Comparison of ENCODE assay signal across 21 mouse cellular contexts in the genomic region with DNA sequence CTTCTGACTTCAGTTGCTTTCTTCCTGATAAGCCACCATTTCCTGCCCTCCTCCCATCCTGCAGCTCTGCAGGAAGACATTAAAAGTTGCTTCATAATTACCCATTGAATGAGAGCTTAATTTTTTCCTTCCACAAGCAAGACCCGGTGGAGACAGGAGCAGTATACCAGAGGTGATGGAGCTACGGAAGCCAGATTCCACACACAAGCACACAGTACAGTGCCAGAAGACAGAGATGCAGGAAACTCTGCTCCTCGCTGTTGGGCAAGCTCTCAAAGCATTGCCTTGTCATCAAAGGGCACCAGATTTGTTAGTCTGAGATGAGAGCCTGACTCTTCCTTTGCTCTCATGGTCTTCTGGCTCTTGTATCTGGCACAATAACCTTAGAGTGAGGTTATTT.
DNase-seq lines count a peak whose midpoint lies in the region; ATAC-seq and TF ChIP-seq lines count a peak whose summit lies in the region.
"Had no signal": no experiment of that assay in that cellular context is flagged by ENCODE, and none has a peak within 500 bp of the region (broad histone marks: within the 10 kb centered on the region; RNA-seq: fewer than 3 reads in every experiment).

No protein-coding gene starts in this region.

- peaks cover 1% of the 10 kb centered on the region for H3K4me1 ChIP-seq in heart, adult 2 months (ENCODE audit: control insufficient read depth, insufficient read depth, low read length)
- no peaks in the 10 kb centered on the region for H3K4me1 ChIP-seq in heart, embryonic 10.5 days
- no peaks in the 10 kb centered on the region for H3K4me1 ChIP-seq in kidney, adult 2 months (ENCODE audit: control insufficient read depth, insufficient read depth, low read length)
- 0 out of 2 replicates have a peak, but pooled peaks cover 2% of the 10 kb centered on the region for H3K4me1 ChIP-seq in liver, adult 2 months (ENCODE audit: control insufficient read depth, insufficient read depth, low read length)
- no peaks in the 10 kb centered on the region for H3K4me1 ChIP-seq in liver, postnatal 0 days (ENCODE audit: insufficient read depth)
- H3K4me1 ChIP-seq: embryonic facial prominence, embryonic 12.5 days; liver, embryonic 12.5 days had no signal

- H3K9ac ChIP-seq in heart, adult 2 months (ENCODE audit: low read depth, low read length): no peak overlapping the region
- H3K9ac ChIP-seq in liver, adult 2 months (ENCODE audit: low read depth, low read length): no peak overlapping the region
- no peak overlapping the region for H3K9ac ChIP-seq in liver, postnatal 0 days (replicated peaks)
- H3K9ac ChIP-seq: embryonic facial prominence, embryonic 12.5 days; hindbrain, embryonic 14.5 days; limb, embryonic 12.5 days; liver, embryonic 12.5 days; lung, embryonic 15.5 days; midbrain, embryonic 12.5 days had no signal

- TF ChIP-seq EP300 in heart, adult 2 months (IDR thresholded peaks at IDR 0.05; ENCODE audit: insufficient read depth, low read depth, low read length): 0 out of 2 replicates have a peak, but pooled peaks have one; percentile 20
- TF ChIP-seq EP300 in liver, postnatal 0 days (IDR thresholded peaks at IDR 0.05; ENCODE audit: low read depth): no peak

- no peak overlapping the region for H3K4me2 ChIP-seq in liver, postnatal 0 days (ENCODE audit: low read depth, low read length)
- H3K4me2 ChIP-seq: embryonic facial prominence, embryonic 12.5 days; hindbrain, embryonic 14.5 days; limb, embryonic 12.5 days; liver, embryonic 12.5 days; lung, embryonic 15.5 days; midbrain, embryonic 12.5 days had no signal

- no peak for DNase-seq in heart, adult 2 months
- DNase-seq in heart, embryonic 10.5 days (ENCODE audit: low spot score): no peak
- DNase-seq in kidney, adult 2 months: peak; percentile 3
- no peak for DNase-seq in kidney, adult 18-20 months
- peak; percentile 16 for DNase-seq in liver, adult 2 months (ENCODE audit: extremely low read depth, low read depth, low spot score)
- no peak for DNase-seq in liver, postnatal 0 days
- peak; percentile 31 for DNase-seq in brain, embryonic 14.5 days (ENCODE audit: low read depth)
- no peak for DNase-seq in cerebellum, postnatal 4 days (ENCODE audit: low spot score in 2 of 2)
- DNase-seq: cerebellum, adult 18-20 months; cerebellum, postnatal 14 days; gastrocnemius, adult 2 months; heart, postnatal 14 days; thymus, adult 18-20 months; thymus, postnatal 36 days had no signal

- no peak for TF ChIP-seq CTCF in heart, adult 2 months (IDR thresholded peaks at IDR 0.05)
- TF ChIP-seq CTCF in kidney, adult 2 months (conservative IDR thresholded peaks at IDR 0.05; ENCODE audit: insufficient read depth, insufficient read length, low read depth, low read length): no peak
- no peak for TF ChIP-seq CTCF in liver, adult 2 months (IDR thresholded peaks at IDR 0.05; ENCODE audit: low read depth, low read length)
- TF ChIP-seq CTCF in liver, postnatal 0 days (IDR thresholded peaks at IDR 0.05; ENCODE audit: low read depth): no peak
- no peak for TF ChIP-seq CTCF in brain, embryonic 14.5 days (IDR thresholded peaks at IDR 0.05; ENCODE audit: borderline replicate concordance, extremely low read depth, insufficient read depth, insufficient read length)

- no peak overlapping the region for H3K4me3 ChIP-seq in heart, adult 2 months
- no peak overlapping the region for H3K4me3 ChIP-seq in heart, embryonic 10.5 days
- H3K4me3 ChIP-seq in kidney, adult 2 months (ENCODE audit: insufficient read depth, low read depth, low read length): no peak overlapping the region
- H3K4me3 ChIP-seq in liver, adult 2 months (ENCODE audit: insufficient read depth, low read depth, low read length): no peak overlapping the region
- H3K4me3 ChIP-seq in liver, postnatal 0 days (ENCODE audit: low read depth, low read length): no peak overlapping the region
- H3K4me3 ChIP-seq: embryonic facial prominence, embryonic 12.5 days; gastrocnemius, adult 2 months; limb, embryonic 12.5 days; liver, embryonic 12.5 days; lung, embryonic 15.5 days; midbrain, embryonic 12.5 days had no signal

- no peaks in the 10 kb centered on the region for H3K9me3 ChIP-seq in heart, embryonic 10.5 days
- no peaks in the 10 kb centered on the region for H3K9me3 ChIP-seq in liver, postnatal 0 days (ENCODE audit: low read length)
- H3K9me3 ChIP-seq: embryonic facial prominence, embryonic 12.5 days; limb, embryonic 12.5 days; liver, embryonic 12.5 days; lung, embryonic 15.5 days; midbrain, embryonic 12.5 days had no signal

- intact Hi-C loops in heart, adult 2 months (cut with DNase I): no loop called here

- WGBS in heart, adult 2 months: 18% methylated on average over 3 of the region's 3 CpGs
- WGBS in heart, embryonic 10.5 days: 57% methylated on average over 3 of the region's 3 CpGs
- WGBS in kidney, adult 2 months: 54% methylated on average over 3 of the region's 3 CpGs
- 59% methylated on average over 3 of the region's 3 CpGs for WGBS in liver, adult 2 months
- 37% methylated on average over 3 of the region's 3 CpGs for WGBS in liver, postnatal 0 days (ENCODE audit: insufficient replicate concordance)

- H3K36me3 ChIP-seq in heart, adult 2 months (ENCODE audit: control insufficient read depth, insufficient read depth, low read length): no peaks in the 10 kb centered on the region
- H3K36me3 ChIP-seq in heart, embryonic 10.5 days: no peaks in the 10 kb centered on the region
- H3K36me3 ChIP-seq in kidney, adult 2 months (ENCODE audit: control insufficient read depth, insufficient read depth, low read length): no peaks in the 10 kb centered on the region
- no peaks in the 10 kb centered on the region for H3K36me3 ChIP-seq in liver, adult 2 months (ENCODE audit: control insufficient read depth, insufficient read depth, low read length)
- H3K36me3 ChIP-seq in liver, postnatal 0 days (replicated peaks; ENCODE audit: insufficient read depth, low read length): no peaks in the 10 kb centered on the region
- H3K36me3 ChIP-seq: embryonic facial prominence, embryonic 12.5 days; limb, embryonic 12.5 days; liver, embryonic 12.5 days; lung, embryonic 15.5 days; midbrain, embryonic 12.5 days had no signal

- TF ChIP-seq POLR2A in heart, adult 2 months (IDR thresholded peaks at IDR 0.05; ENCODE audit: insufficient read depth, low read depth, low read length): no peak
- no peak for TF ChIP-seq POLR2A in kidney, adult 2 months (IDR thresholded peaks at IDR 0.05; ENCODE audit: low read depth, low read length)
- no peak for TF ChIP-seq POLR2A in liver, adult 2 months (IDR thresholded peaks at IDR 0.05; ENCODE audit: extremely low read depth, insufficient read depth, low read length)
- TF ChIP-seq POLR2A in brain, embryonic 14.5 days (IDR thresholded peaks at IDR 0.05; ENCODE audit: borderline replicate concordance, extremely low read depth, insufficient read depth, insufficient read length, poor library complexity, severe bottlenecking): no peak

- H3K27me3 ChIP-seq in heart, adult 2 months (ENCODE audit: control insufficient read depth, insufficient read depth, low read length): no peaks in the 10 kb centered on the region
- H3K27me3 ChIP-seq in heart, embryonic 10.5 days (ENCODE audit: insufficient read depth, poor library complexity, severe bottlenecking): no peaks in the 10 kb centered on the region
- no peaks in the 10 kb centered on the region for H3K27me3 ChIP-seq in kidney, adult 2 months (replicated peaks; ENCODE audit: control insufficient read depth, insufficient read depth, low read length)
- H3K27me3 ChIP-seq in liver, adult 2 months (ENCODE audit: control insufficient read depth, insufficient read depth, low read length): no peaks in the 10 kb centered on the region
- H3K27me3 ChIP-seq in liver, postnatal 0 days (ENCODE audit: insufficient read depth, low read length): no peaks in the 10 kb centered on the region
- H3K27me3 ChIP-seq: embryonic facial prominence, embryonic 12.5 days; limb, embryonic 12.5 days; liver, embryonic 12.5 days; lung, embryonic 15.5 days; midbrain, embryonic 12.5 days had no signal

- H3K27ac ChIP-seq in heart, adult 2 months: no peak overlapping the region
- no peak overlapping the region for H3K27ac ChIP-seq in heart, embryonic 10.5 days
- H3K27ac ChIP-seq in kidney, adult 2 months (ENCODE audit: insufficient read depth, low read depth, low read length): no peak overlapping the region
- peak overlapping the region; percentile 16; the same call in 1 of the 2 replicates for H3K27ac ChIP-seq in liver, adult 2 months (replicated peaks; ENCODE audit: insufficient read depth, low read depth, low read length)
- no peak overlapping the region for H3K27ac ChIP-seq in liver, postnatal 0 days (ENCODE audit: low read depth)
- H3K27ac ChIP-seq: embryonic facial prominence, embryonic 12.5 days; gastrocnemius, adult 2 months; hindbrain, embryonic 14.5 days; limb, embryonic 12.5 days; liver, embryonic 12.5 days; lung, embryonic 15.5 days; midbrain, embryonic 12.5 days had no signal

- no peak for ATAC-seq in liver, postnatal 0 days
- ATAC-seq: inflammation-experienced regulatory T-cells, adult 6 months; liver, embryonic 12.5 days had no signal

- no peaks in the 10 kb centered on the region for H3K79me2 ChIP-seq in heart, adult 2 months (replicated peaks; ENCODE audit: control insufficient read depth, insufficient read depth, low read length)
- H3K79me2 ChIP-seq in liver, adult 2 months (ENCODE audit: control insufficient read depth, insufficient read depth, low read length): no peaks in the 10 kb centered on the region

Comparison
In these comparisons a context has a peak if more than half of its experiments do, and no peak if none do; other contexts are left out.
1. DNase-seq: peak in kidney, adult 2 months (single experiment), liver, adult 2 months (single experiment) and brain, embryonic 14.5 days (single experiment); none in heart, adult 2 months (0 of 2), heart, embryonic 10.5 days (single experiment), kidney, adult 18-20 months (single experiment), liver, postnatal 0 days (single experiment) and cerebellum, postnatal 4 days (0 of 2).